Mouse (Mus musculus): Measurements from ENCODE around the gene Gm3298. TPM values are rescaled to one million over a fixed set of nuclear protein-coding genes. Genes with fewer than 3 reads are reported as not detected.

Gene Gm3298
- polyA plus RNA-seq (2015; fragmentation: Nextera tagmentation; extraction: Ambion mirVana): not detected in 2 replicates

GRCm38 (mm10) chr14:5015591-5015990, at the start of gene Gm3298:
Gene Gm3298 (plus strand): TSS chr14:5015891.

GRCm38 (mm10) chr14:4983635-4984034, 32.1 kb upstream of the Gm3298 start, which contains the start of gene Gm8297:
Gene Gm8297 (plus strand): TSS chr14:4983935.

DNA sequence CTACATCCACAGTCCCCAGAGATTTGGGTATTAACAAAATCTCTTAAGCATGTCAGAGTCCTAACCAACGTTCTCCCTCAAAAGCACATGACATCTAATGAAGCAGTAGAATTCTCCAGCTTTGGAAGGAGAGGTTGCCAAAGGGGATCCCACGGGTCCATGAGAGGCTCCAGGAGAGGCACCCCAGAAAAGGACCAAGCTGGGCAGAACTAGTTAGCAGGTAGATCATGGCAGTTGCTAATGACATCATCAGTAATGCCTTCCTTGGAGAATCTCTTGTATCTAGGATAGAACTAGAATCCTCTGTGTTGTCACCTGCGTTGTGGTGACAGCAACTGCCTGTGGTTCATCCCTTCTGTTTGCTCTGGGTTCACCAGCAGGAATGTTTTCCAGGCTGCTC, 34.6 kb downstream of the Gm3298 start, which contains the start of gene 4930555G01Rik:
Gene 4930555G01Rik, plus strand, starts transcription at position 301 of the 400 bp plus-strand sequence.

Other genes with a start within 250 kb of the Gm3298 start
- not detected in 2 replicates for gene Gm9602, start 239.6 kb upstream of the Gm3298 start, polyA plus RNA-seq (2015; fragmentation: Nextera tagmentation; extraction: Ambion mirVana)
- gene Gm3269, start 177.8 kb upstream of the Gm3298 start, polyA plus RNA-seq (2015; fragmentation: Nextera tagmentation; extraction: Ambion mirVana): not detected in 2 replicates
- 0.76 and 1.0 TPM in 2 replicates for gene Gm3264, start 160.3 kb upstream of the Gm3298 start, polyA plus RNA-seq (2015; fragmentation: Nextera tagmentation; extraction: Ambion mirVana)
- gene Gm3278, start 123.5 kb upstream of the Gm3298 start, polyA plus RNA-seq (2015; fragmentation: Nextera tagmentation; extraction: Ambion mirVana): not detected in 2 replicates
- gene Gm8297, start 32.0 kb upstream of the Gm3298 start, polyA plus RNA-seq (2015; fragmentation: Nextera tagmentation; extraction: Ambion mirVana): not detected in 2 replicates
- gene 4930555G01Rik, start 34.7 kb downstream of the Gm3298 start, polyA plus RNA-seq (2015; fragmentation: Nextera tagmentation; extraction: Ambion mirVana): not detected in 2 replicates
- 0.15 and 0.55 TPM in 2 replicates for gene Gm8281, start 55.1 kb downstream of the Gm3298 start, polyA plus RNA-seq (2015; fragmentation: Nextera tagmentation; extraction: Ambion mirVana)
- not detected in 2 replicates for gene Gm8279, start 115.6 kb downstream of the Gm3298 start, polyA plus RNA-seq (2015; fragmentation: Nextera tagmentation; extraction: Ambion mirVana)
- not detected in 2 replicates for gene Gm3317, start 148.6 kb downstream of the Gm3298 start, polyA plus RNA-seq (2015; fragmentation: Nextera tagmentation; extraction: Ambion mirVana)
- gene Gm8271, start 169.9 kb downstream of the Gm3298 start, polyA plus RNA-seq (2015; fragmentation: Nextera tagmentation; extraction: Ambion mirVana): not detected in 2 replicates
- not detected in 2 replicates for gene Gm3526, start 244.7 kb downstream of the Gm3298 start, polyA plus RNA-seq (2015; fragmentation: Nextera tagmentation; extraction: Ambion mirVana)